Mouse (Mus musculus) kidney, adult 2 months (tissue): ENCODE data around the gene Psrc1. TPM values are rescaled to one million over a fixed set of nuclear protein-coding genes. Genes with fewer than 3 reads are reported as not detected.

ENCODE experiments used
- DNase-seq: peaks from one replicate; pipeline ENCODE4 v3.0.0; 2021
- H3K27ac ChIP-seq: fragments of 200-500 bp; 2 replicates; pipeline ENCODE4 v1.5.1; 2012; ENCODE audit warnings: low read depth, low read length, control low read depth, inconsistent platforms; ENCODE audit not compliant: insufficient read depth
- H3K27me3 ChIP-seq: fragments of 200-500 bp; replicated peaks from 2 replicates; pipeline ENCODE4 v1.6.1; 2012; ENCODE audit warnings: mild to moderate bottlenecking, moderate library complexity, low read length, inconsistent platforms; ENCODE audit not compliant: control insufficient read depth, insufficient read depth
- H3K36me3 ChIP-seq: fragments of 200-500 bp; 2 replicates; pipeline ENCODE4 v1.6.1; 2012; ENCODE audit warnings: mild to moderate bottlenecking, moderate library complexity, low read length, inconsistent platforms; ENCODE audit not compliant: control insufficient read depth, insufficient read depth
- H3K4me1 ChIP-seq: fragments of 200-500 bp; 2 replicates; pipeline ENCODE4 v1.6.1; 2011; ENCODE audit warnings: low read length; ENCODE audit not compliant: control insufficient read depth, insufficient read depth
- H3K4me3 ChIP-seq: fragments of 200-500 bp; 2 replicates; pipeline ENCODE4 v1.5.1; 2011; ENCODE audit warnings: mild to moderate bottlenecking, low read depth, low read length, control low read depth; ENCODE audit not compliant: insufficient read depth
- CTCF ChIP-seq: fragments of 200-500 bp; conservative IDR thresholded peaks from 2 replicates; pipeline ENCODE4 v1.5.1; 2011; ENCODE audit warnings: low read depth, mild to moderate bottlenecking, control low read depth, low read length, moderate library complexity, mixed read lengths; ENCODE audit not compliant: insufficient read depth, insufficient read length
- POLR2A ChIP-seq: fragments of 200-500 bp; IDR thresholded peaks from one replicate; pipeline ENCODE4 v1.6.1; 2011; ENCODE audit warnings: low read depth, low read length, control low read depth
- WGBS: fragments of 180-500 bp; shearing (Covaris S2); methylation state at CpG from one replicate; pipeline ENCODE4 v1.1.7; 2018; 5-methylcytosine and 5-hydroxymethylcytosine counted together
- polyA plus RNA-seq: library from polyadenylated mRNA; depleted of rRNA; stranded (reverse); fragments of >200 nt; gene quantifications from 2 replicates; pipeline ENCODE4 v1.2.3, GENCODE M21; 2012

Gene Psrc1
- polyA plus RNA-seq, 1 experiment = 1.7 TPM

GRCm38 (mm10) chr3:108411754-108412121 lies 28.1 kb downstream of the Psrc1 start:
- Histone ChIP-seq H3K27ac (peak overlapping the region; percentile 96), H3K27me3 (no peaks in the 10 kb centered on the region), H3K36me3 (no peaks in the 10 kb centered on the region), H3K4me3 (peak overlapping the region; percentile 18; the same call in 1 of the 2 replicates), H3K4me1 (peaks cover 50% of the 10 kb centered on the region)
- DNase-seq = peak; percentile 97
- TF ChIP-seq POLR2A = no peak
- TF ChIP-seq CTCF = no peak
- WGBS = 29% methylated on average over 8 of the region's 8 CpGs

GRCm38 (mm10) chr3:108413634-108414360 lies 30.2 kb downstream of the Psrc1 start:
- DNase-seq = no peak
- TF ChIP-seq CTCF = no peak
- no peak for TF ChIP-seq POLR2A
- 96% methylated on average over 35 of the region's 35 CpGs for whole genome bisulfite sequencing
- Histone ChIP-seq H3K27ac (no peak overlapping the region), H3K4me3 (no peak overlapping the region), H3K4me1 (peaks cover 44% of the 10 kb centered on the region), H3K36me3 (no peaks in the 10 kb centered on the region), H3K27me3 (no peaks in the 10 kb centered on the region)

GRCm38 (mm10) chr3:108414857-108415830 lies 31.5 kb downstream of the Psrc1 start, which contains the start of gene Celsr2:
Gene Celsr2 (minus strand): TSS chr3:108415552.
- peak; percentile 42 for DNase-seq

GRCm38 (mm10) chr3:108415831-108416223 lies 32.2 kb downstream of the Psrc1 start:
- DNase-seq = peak; percentile 84
- H3K4me1 ChIP-seq = peaks cover 25% of the 10 kb centered on the region
- no peaks in the 10 kb centered on the region for H3K27me3 ChIP-seq
- H3K36me3 ChIP-seq = no peaks in the 10 kb centered on the region
- H3K4me3 ChIP-seq = peak overlapping the region; percentile 80
- WGBS = 1% methylated on average over 45 of the region's 48 CpGs
- peak overlapping the region; percentile 36 for H3K27ac ChIP-seq
- TF ChIP-seq CTCF (no peak), POLR2A (no peak)

More at GRCm38 (mm10) chr3:108414857-108415830, 31.5 kb downstream of the Psrc1 start, which contains the start of gene Celsr2:
- 5% methylated on average over 65 of the region's 67 CpGs for WGBS
- no peaks in the 10 kb centered on the region for H3K36me3 ChIP-seq
- no peaks in the 10 kb centered on the region for H3K27me3 ChIP-seq
- peaks cover 32% of the 10 kb centered on the region for H3K4me1 ChIP-seq
- peak within 1 kb of the TSS; percentile 36 for H3K27ac ChIP-seq
- no peak for TF ChIP-seq CTCF
- no peak for TF ChIP-seq POLR2A
- H3K4me3 ChIP-seq = peak within 1 kb of the TSS; percentile 80

GRCm38 (mm10) chr3:108423006-108423405 lies 39.4 kb downstream of the Psrc1 start:
- WGBS = 53% methylated on average over 6 of the region's 6 CpGs
- TF ChIP-seq POLR2A (no peak), CTCF (no peak)

GRCm38 (mm10) chr3:108423844-108424801 lies 40.5 kb downstream of the Psrc1 start:
- TF ChIP-seq CTCF = no peak
- peak; percentile 71 for DNase-seq
- peaks cover 5% of the 10 kb centered on the region; the same call in 1 of the 2 replicates for H3K4me1 ChIP-seq
- H3K27ac ChIP-seq = no peak overlapping the region
- WGBS = 22% methylated on average over 11 of the region's 11 CpGs
- no peaks in the 10 kb centered on the region for H3K27me3 ChIP-seq
- no peak overlapping the region for H3K4me3 ChIP-seq
- peaks cover 3% of the 10 kb centered on the region; the same call in 1 of the 2 replicates for H3K36me3 ChIP-seq

More at GRCm38 (mm10) chr3:108423006-108423405, 39.4 kb downstream of the Psrc1 start:
- no peak for DNase-seq
- Histone ChIP-seq H3K27me3 (no peaks in the 10 kb centered on the region), H3K4me1 (peaks cover 5% of the 10 kb centered on the region; the same call in 1 of the 2 replicates), H3K4me3 (no peak overlapping the region), H3K27ac (no peak overlapping the region), H3K36me3 (peaks cover under 1% of the 10 kb centered on the region; the same call in 1 of the 2 replicates)
